Mouse (Mus musculus) c-Kit-positive CD71-positive TER-119-positive erythroid progenitor cells, embryonic 14.5 days (primary cell): ENCODE results near the gene Tmem53.

Experiments
- DNase-seq: peaks from one replicate; pipeline ENCODE4 v3.0.0-alpha.2; 2013; ENCODE audit warnings: low spot score

Gene Tmem53

DNA sequence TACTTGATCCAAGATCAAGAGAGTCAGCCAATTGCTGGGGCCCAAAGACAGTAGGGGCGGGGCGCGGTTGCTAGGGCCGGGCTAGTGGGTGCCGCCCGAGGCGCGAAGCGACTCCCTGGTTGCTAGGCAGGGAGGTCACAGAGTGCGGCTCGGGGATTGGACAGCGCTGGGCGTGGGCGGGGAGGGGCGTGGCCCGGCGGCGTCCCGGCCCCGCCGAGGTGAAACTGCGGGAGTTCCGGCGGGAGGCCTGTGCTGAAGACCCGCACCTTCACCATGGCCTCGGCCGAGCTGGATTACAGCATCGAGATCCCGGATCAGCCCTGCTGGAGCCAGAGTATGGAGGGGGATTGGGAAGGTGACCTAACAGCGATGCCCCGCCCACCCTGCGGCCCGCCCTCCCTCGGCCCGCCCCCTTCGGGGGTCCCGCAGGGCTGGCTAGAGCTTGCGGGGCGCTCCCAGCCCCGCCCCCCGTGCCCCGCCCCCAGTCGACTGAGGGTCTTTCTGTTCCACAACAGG lies at the start of gene Tmem53, which contains the start of gene Armh1:
TSS of gene Tmem53 (plus strand) at position 151 of the 516 bp plus-strand sequence.
TSS of gene Armh1 (minus strand) at position 325 of the 516 bp plus-strand sequence.
- peak; percentile 94 for DNase-seq

DNA sequence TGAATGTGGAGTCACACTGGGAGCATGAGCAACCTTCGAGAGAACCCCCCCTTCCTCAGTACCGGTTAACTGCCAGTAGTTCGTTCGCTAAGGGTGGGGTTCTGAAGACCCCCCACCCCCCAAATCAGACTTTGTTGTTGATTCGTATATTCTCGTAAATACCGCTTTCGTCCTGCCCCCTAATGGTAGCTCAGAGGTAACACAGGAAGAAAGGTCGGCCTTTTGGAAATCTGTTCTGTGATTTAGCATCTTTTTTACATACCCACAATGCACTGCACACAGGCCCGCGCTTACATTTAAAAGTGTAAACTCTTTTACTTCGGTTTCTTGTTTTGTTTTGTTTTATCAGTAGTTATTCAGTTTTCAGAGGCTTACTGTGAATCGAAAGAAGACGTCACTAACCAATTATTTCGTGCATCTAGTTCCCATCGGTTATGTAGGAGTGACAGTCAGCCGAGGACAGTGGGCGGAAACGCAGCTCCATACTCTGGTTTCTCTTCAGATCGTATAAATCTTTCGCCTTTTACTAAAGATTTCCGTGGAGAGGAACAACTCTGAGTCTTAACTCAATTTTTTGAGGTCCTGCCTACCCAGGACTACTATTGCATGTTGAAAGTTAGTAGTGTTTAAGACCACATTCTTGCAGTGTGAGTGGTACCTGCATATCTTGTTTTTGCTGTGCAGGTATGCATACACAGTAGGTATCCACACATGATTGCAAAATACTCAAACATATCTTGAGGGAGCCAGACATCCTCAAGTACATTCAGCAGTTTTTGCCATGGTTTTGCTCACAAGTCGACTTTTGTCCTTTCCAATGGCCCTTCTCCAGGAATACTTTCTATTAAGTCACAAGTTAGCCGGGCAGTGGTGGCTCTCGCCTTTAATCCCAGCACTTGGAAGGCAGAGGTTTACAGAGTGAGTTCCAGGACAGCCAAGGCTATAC lies 49.4 kb upstream of the Tmem53 start:
- peak; percentile 67 for DNase-seq

DNA sequence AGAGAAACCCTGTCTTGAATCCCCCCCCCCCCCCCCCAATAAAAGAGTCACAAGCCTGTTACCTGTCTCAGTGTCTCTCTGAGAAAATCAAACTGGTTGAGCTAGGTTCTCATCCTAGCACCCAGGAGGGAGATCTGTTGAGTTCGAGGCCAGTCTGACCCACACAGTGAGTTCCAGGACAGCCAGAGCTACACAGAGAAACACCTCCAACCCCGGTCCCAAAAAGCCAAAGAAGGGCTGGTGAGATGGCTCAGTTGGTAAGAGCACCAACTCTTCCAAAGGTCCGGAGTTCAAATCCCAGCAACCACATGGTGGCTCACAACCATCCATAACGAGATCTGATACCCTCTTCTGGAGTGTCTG lies 48.8 kb upstream of the Tmem53 start:
- no peak for DNase-seq

DNA sequence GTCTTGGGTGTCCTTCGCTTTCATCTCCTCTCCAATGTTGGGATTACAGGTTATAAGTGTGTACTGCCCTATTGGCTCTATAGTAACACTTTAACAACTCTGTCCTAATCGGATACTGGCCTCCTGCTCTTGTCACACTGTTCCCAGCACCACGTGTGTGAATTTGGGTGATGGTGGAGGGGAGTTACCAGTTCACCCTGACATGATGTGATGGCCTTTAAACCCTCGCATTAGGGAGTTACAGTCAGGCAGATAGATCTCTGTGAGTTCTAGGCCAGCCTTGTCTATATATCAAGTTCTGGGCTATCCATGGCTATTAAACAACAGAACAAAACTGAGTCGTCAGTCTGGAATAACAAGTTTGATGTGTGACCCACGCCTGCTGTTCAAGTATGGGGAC lies 42.2 kb upstream of the Tmem53 start:
- DNase-seq: no peak

DNA sequence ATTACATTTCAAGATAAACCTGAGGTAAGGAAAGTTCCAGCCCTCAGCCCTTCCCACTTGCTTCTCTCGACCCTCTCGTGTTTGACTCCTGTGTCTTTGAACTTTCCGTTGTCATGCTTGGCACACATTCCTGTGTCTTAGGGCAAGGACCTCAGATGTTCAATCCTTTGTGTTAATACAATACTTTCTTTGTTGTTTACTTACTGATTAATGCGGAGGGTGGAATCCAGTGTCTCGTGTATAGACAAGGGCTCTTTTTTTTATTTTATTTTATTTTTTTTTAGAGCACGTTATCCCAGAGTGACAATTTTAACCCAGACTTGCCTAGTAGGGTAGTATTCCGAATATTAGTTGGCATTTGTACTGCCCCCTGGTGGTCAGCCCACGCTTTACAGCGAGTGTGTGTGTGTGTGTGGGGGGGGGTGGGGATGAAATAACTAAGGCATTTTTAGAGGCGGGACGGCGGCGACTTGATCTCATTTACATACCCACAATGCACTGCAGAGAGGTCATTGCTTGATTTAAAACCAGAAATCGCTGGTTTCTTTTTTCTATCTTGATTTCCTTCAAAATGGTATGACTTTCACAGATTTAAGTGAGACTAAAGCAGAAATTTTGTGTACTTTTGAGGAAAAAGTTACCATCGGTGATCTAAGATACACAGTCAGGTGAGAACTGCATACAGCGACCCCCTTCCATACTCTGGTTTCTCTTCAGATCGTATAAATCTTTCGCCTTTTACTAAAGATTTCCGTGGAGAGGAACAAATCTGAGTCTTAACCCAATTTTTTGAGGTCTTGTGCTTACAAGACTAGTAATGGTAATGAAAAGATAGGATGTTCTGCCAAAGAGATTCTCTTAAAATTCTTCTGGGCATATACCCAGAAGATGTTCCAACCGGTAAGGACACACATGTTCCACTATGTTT lies 41.3 kb upstream of the Tmem53 start:
- DNase-seq: peak; percentile 77

DNA sequence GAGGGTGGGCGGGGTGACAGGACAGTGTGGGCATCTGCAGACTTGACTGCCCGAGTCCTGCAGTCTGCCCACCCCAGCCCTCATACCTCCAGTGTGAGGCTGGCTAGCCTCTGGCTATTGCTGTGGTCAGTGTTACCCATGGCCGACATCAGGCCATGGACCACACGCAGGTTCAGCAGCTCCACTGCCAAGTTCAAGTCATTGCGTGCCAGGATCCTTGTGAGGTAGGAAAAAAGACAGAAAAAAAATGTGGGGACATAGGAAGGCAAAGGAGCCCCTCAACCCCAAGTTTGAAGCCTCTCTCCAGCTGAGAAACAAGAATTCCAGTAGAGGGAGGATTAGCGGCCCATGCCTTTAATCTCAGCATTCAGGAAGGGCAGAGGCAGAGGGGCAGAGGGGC lies 37.5 kb upstream of the Tmem53 start:
- DNase-seq: no peak

DNA sequence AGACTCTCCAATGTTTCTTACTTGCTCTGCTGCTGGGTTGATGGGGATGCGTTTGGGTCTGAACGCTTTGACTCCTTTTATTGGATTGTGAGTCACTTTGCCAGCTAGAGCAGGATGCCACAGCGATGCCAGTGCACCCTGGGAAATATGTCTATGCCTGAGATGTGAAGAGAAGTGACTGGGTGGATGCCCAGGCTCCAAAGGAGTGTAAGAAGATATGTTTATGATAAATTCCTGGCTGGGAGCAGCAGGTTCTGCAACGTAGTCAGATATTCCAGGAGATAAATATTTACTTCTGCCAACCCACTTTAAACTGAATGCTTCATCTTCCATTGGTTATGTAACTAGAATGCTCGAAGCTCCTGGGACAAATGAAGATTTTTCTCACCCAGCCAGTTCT lies 34.7 kb upstream of the Tmem53 start:
- DNase-seq: no peak

DNA sequence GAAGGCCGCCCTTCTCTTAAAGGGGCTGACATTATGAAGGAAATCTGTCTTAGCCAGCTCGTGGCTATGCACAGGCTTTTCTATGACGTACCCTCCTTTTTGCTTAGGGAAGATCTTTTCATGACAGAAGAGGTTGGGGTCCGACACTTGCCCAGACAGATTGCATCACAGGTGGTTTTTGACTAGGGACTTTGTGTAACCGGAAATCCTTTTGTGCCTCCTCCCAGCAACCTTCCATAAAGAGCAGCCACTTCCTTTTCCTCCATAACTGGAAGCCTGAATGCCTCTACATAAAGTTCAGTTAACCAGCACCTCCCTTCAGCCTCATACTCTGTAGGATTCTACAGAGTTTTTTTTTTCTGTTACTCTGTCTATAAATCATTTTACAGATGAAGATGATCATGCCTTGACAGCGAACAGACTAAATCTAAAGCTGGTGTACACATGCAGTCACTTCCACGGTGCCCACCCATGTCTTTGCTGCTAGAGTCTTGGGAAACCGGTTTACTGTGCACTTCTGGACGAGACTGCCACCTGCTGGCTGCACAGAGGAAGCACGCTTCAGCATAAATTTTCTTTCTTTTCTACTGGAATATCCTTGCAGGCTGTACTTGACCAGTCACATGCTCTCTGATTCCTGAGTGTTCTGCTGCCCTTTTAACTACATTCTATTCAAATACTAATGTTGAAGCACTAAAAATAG lies 33.1 kb upstream of the Tmem53 start:
- peak; percentile 42 for DNase-seq

DNA sequence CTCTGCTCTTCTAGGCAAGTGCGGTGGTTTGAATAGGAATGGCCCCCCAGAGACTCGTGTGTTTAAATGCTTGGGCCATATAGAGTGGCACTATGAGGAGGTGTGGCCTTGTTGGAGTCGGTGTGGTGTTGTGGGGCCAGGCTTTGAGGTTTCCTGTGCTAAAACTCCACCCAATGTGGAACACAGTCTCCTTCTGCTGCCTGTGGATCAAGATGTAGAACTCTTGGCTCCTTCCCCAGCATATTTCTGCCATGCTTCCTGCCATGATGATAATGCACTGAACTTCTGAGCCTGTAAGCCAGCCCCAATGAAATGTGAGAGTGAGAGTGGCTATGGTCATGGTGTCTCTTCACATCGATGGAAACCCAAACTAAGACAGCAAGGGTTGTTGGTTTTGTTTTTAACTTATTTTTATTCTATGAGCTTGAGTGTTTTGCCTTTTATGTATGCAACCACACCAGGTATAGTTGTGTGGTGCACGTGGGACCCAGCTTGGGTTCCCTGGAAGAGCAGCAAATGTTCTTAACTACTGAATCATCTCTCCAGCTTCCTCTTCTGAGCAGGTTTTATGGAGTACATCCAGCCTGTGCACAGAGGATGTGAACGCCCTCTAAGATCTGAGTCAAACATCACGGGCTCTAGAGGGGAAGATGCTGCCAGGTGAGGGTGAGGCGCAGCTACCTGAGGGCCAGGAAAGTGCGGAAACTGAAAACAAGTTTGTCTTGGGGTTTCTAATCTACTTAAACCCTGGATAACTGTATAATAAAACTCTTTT lies 30.8 kb upstream of the Tmem53 start:
- DNase-seq: no peak

DNA sequence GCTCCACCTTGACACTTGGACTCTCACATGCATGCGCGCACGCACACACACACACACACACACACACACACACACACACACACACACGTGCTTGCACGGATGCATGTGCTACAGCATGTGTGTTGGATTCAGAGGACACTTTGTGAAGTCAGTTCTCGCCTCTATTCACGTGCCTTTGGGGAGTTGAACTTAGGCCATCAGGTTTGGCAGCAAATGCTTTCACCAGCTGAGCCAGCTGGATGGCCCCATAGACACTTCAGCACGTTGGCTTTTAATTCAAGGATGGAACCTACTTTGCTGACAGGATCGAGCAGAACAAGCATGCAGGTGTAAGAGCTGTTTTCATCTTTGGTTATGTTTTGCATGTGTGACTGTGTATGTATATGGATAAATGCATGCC lies 29.9 kb upstream of the Tmem53 start:
- DNase-seq: no peak

DNA sequence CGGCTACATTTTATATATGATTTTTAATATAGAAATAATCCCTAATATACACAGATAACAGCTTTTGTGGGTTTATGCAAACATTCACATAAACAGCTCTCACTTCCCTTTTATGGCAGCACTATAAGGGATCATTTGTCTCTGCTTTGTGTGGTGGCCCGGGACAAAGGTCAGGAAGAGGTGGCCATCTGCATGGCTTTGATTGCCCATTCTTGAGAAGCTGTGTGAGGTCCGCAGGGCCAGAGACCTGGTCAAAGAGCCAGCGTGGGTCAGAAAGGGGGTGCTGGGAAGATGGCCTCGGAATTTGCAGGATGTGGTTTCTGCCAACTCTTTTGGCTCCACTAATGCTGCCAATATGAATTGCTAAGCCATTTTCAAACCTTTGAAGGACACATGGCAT lies 28.8 kb upstream of the Tmem53 start:
- DNase-seq: no peak

DNA sequence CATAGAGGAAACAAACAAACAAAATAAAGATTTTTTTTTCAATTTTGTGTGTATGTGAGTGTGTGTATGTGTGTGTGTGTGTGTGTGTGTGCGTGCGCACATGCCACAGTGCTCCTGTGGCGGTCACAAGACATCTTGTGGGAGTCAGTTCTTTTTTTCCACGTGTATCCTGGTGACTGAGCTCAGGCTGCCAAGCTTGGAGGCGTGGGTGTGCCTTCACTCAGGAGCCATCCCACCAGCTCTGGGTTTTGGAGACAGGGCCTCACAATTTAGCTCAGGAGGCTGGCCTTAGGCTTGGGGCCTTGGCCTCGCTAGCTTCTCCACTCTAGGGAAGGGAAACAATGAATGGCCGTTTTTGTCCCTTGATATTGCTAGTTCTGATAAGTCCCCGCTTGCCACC lies 27.6 kb upstream of the Tmem53 start:
- no peak for DNase-seq

DNA sequence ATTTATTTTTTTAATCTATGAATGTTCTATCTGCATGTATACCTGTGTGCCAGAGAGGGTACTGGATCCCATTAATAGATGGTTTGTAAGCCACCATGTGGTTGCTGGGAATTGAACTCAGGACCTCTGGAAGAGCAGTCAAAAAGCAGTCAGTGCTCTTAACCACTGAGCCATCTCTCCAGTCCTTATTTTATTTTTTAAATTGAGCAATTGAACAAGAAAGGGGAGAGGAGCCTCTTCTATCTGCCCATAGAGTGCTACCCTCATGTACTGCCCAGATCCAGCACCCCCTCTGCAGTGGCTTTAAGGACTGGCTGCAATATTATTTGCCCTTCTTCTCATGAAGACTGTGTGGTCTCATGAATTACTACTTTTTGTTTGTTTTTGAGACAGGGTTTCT lies 26.5 kb upstream of the Tmem53 start:
- no peak for DNase-seq

DNA sequence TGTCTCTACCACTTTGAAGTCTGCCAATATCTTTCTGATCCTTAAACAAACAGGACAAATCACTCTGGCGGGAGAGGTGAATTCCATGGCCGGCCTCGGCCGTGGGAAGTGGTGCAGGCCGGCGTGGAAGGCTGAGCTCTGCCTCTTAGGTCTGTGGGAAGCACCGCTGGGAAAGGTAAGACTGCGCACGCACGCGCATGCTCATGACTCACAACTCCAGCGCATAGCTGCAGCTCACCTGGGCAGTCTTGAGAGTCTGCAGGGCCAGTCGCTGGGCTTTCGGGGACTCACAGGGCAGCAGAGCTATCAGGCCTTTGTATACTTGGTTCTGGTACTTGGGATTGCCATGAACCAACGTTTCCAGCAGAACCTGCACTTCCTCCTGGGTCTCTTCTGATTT lies 22.2 kb upstream of the Tmem53 start:
- DNase-seq: no peak

DNA sequence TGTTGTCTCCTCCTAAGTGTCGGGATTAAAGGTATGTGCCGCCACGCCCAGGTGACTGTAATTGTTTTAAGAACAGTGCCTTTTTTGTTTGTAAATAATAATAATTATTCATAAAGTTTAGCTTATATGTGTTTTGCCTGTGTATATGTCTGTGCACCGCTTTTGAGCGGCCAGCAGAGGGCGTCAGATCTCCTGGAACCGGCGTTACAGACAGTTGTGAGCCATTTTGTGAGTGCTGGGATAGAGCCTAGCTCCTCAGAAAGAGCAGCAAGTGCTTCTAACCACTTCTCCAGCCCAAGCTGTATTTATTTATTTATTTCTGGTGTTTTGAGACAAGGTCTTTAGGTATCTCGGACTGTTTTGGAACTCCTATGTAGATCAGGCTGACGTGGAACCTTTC lies 21.4 kb upstream of the Tmem53 start:
- DNase-seq: peak; percentile 20

DNA sequence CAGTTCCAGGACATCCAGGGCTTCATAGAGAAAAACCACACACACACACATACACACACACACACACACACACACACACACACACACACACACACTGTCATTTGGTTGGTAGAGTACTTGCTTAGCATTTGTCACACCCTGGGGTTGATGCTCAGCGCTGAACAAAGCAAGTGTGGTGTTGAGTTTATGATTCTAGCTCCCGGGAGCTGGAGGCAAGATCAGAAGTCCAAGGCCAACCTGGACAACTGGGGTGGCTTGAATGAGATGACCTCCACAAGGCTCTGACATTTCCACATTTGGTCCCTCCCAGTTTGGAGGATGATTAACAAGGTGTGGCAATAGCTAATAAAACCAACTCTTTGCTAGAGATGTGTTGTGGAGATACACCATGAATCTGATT lies 20.5 kb upstream of the Tmem53 start:
- no peak for DNase-seq

DNA sequence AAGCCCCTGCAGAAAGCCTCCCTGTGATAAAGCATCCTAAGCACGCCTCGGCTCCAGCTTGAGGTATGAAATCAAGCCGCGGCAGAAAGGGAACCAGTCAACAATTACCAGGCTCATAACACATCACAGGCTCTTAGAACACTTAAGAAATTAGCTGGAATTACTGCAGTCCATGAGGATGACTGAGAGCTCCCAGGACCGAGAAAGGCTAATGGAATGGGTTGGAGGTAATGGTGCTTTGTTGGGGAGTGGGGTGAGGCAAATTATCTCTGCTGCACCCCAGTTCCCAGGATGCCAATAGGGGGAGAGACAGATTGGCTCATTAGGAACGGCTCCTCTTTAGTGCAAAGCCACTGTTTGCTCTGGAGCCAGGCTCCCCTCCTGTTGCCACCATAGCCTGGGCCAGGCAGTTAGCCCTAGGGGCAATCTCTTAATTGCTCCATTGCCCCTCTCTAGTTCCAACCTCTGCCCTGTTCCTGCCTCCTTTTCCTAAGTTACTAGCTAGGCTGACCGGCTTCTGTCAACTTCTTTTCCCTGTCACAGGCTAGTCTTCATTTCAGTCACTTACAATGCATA lies 17.5 kb upstream of the Tmem53 start:
- DNase-seq: no peak

DNA sequence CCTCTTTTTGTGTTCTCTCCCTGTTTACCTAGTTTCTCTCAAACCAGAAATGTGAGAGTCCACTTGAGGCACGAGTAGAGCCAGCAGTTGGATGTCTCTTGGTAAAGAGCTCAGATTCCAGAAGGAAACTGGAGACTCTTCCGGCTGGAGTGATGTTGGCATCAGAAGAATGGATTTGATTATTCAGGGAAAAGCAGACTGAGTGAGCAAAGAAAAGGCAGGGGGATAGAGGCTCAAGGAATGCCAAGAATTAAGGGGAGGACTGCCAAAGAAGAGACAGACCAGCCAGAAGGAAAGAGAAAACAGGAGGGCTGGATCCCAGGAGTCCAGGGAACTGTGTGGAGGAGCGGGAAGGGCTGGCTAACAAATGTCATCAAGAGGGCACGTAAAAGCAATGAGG lies 15.9 kb upstream of the Tmem53 start:
- no peak for DNase-seq

DNA sequence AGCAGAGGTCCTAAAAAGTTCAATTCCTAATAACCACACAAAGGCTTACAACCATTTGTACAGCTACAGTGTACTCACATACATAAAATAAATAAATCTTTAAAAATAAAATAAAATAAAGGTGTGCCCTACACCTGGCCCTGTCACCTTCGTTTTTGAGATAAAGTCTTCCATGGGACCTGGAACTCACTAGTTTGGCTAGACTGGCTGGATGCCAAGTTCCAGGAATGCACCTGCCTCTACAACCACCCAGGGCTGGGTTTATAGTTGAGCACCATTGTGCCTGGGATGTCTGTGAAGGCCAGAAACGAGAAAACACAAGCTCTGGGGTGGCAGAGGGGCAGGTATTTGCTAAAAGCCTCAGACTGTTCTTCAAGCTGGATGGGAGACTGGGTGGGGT lies 12.6 kb upstream of the Tmem53 start:
- DNase-seq: no peak

DNA sequence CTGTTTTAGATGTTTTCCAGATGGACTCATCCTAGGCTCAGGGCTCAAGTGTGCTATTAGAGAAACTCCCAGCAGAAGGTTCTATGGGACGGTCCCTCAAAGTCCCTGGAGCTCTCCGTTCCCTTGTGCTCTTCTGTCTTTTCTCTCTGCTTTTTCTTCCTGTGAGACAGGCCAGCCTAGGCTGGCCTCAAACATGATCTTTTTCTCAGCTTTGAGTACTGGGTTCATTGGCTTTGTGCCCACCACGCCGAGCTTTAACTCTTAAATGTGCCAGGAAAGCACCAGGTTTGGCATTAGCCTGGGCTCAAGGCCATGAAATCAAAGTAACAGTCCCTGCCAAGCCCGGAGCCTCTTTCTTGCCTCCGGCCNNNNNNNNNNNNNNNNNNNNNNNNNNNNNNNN lies 10.9 kb upstream of the Tmem53 start:
- DNase-seq: no peak

DNA sequence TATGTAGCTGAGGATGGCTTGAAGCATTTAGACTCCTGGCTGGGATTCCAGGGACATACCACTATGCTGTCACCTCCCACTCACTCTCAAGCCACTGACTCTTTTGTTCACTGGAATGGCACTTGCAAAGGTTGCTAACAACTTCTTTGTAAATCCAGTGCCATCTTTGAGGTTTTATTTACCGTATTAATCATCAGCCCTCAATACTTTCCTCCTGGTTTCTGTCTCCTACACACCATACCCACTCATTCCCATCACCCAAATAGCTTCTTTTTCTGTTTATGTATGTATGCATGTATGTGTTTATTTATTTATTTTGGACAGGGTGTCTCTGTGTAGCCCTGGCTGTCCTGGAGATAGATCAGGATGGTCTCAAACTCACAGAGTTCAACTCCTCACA lies 769 bp upstream of the Tmem53 start:
- no peak for DNase-seq
